ENCODE assay signal across 8 mouse cellular contexts in genomic region chr7:38271511-38271811, GRCm38 (mm10). TPM values are rescaled to one million over a fixed set of nuclear protein-coding genes. Genes with fewer than 3 reads are reported as not detected.
DNase-seq lines count a peak whose midpoint lies in the region; ATAC-seq and TF ChIP-seq lines count a peak whose summit lies in the region.

No protein-coding gene starts in this region.

- H3K9me3 ChIP-seq in kidney, postnatal 0 days (replicated peaks; ENCODE audit: low read length), result no peaks in the 10 kb centered on the region
- no peaks in the 10 kb centered on the region for H3K9me3 ChIP-seq in embryonic facial prominence, embryonic 10.5 days
- H3K9me3 ChIP-seq in hindbrain, embryonic 15.5 days, result no peaks in the 10 kb centered on the region
- no peaks in the 10 kb centered on the region for H3K9me3 ChIP-seq in midbrain, embryonic 15.5 days

- H3K4me1 ChIP-seq in kidney, postnatal 0 days (replicated peaks; ENCODE audit: insufficient read depth, low read length), result peaks cover 9% of the 10 kb centered on the region; the same call in 1 of the 2 replicates
- H3K4me1 ChIP-seq in embryonic facial prominence, embryonic 10.5 days, result peaks cover 13% of the 10 kb centered on the region
- peaks cover 18% of the 10 kb centered on the region for H3K4me1 ChIP-seq in hindbrain, embryonic 15.5 days (replicated peaks)
- peaks cover 17% of the 10 kb centered on the region for H3K4me1 ChIP-seq in midbrain, embryonic 15.5 days

- peak overlapping the region; percentile 81 for H3K4me2 ChIP-seq in kidney, postnatal 0 days (ENCODE audit: low read length)
- peak overlapping the region; percentile 85 for H3K4me2 ChIP-seq in hindbrain, embryonic 15.5 days
- peak overlapping the region; percentile 68 for H3K4me2 ChIP-seq in midbrain, embryonic 15.5 days

- WGBS in kidney, postnatal 0 days, result 2% methylated on average over 11 of the region's 11 CpGs
- WGBS in embryonic facial prominence, embryonic 10.5 days, result under 1% methylated on average over 11 of the region's 11 CpGs
- WGBS in hindbrain, embryonic 15.5 days, result under 1% methylated on average over 11 of the region's 11 CpGs
- WGBS in midbrain, embryonic 15.5 days, result 2% methylated on average over 11 of the region's 11 CpGs

- H3K4me3 ChIP-seq in kidney, postnatal 0 days (replicated peaks; ENCODE audit: low read depth, low read length), result peak overlapping the region; percentile 79
- H3K4me3 ChIP-seq in embryonic facial prominence, embryonic 10.5 days, result peak overlapping the region; percentile 85
- H3K4me3 ChIP-seq in hindbrain, embryonic 15.5 days, result peak overlapping the region; percentile 90
- H3K4me3 ChIP-seq in midbrain, embryonic 15.5 days, result peak overlapping the region; percentile 62

- peak overlapping the region; percentile 55; the same call in 1 of the 2 replicates for H3K27ac ChIP-seq in kidney, postnatal 0 days
- peak overlapping the region; percentile 88 for H3K27ac ChIP-seq in embryonic facial prominence, embryonic 10.5 days (replicated peaks)
- peak overlapping the region; percentile 87 for H3K27ac ChIP-seq in hindbrain, embryonic 15.5 days (replicated peaks)
- peak overlapping the region; percentile 76 for H3K27ac ChIP-seq in midbrain, embryonic 15.5 days

- DNase-seq in kidney, postnatal 0 days (ENCODE audit: low spot score), result no peak
- DNase-seq in kidney, adult 11 months, result no peak
- no peak for DNase-seq in embryonic facial prominence, embryonic 10.5 days (ENCODE audit: low spot score)
- no peak for DNase-seq in c-Kit-positive CD71-positive TER-119-positive erythroid progenitor cells, embryonic 14.5 days (ENCODE audit: low spot score)
- DNase-seq in adrenal gland, postnatal 4 days (ENCODE audit: low spot score in 2 of 2), result no peak

- H3K36me3 ChIP-seq in kidney, postnatal 0 days (ENCODE audit: insufficient read depth, low read length), result 0 out of 2 replicates have a peak, but pooled peaks cover 2% of the 10 kb centered on the region
- peaks cover 25% of the 10 kb centered on the region for H3K36me3 ChIP-seq in embryonic facial prominence, embryonic 10.5 days (replicated peaks)
- H3K36me3 ChIP-seq in hindbrain, embryonic 15.5 days, result peaks cover 9% of the 10 kb centered on the region
- peaks cover 9% of the 10 kb centered on the region; the same call in 1 of the 2 replicates for H3K36me3 ChIP-seq in midbrain, embryonic 15.5 days (replicated peaks)

- H3K27me3 ChIP-seq in kidney, postnatal 0 days (ENCODE audit: insufficient read depth, low read length), result no peaks in the 10 kb centered on the region
- no peaks in the 10 kb centered on the region for H3K27me3 ChIP-seq in embryonic facial prominence, embryonic 10.5 days (replicated peaks; ENCODE audit: low read depth, poor library complexity, severe bottlenecking)
- H3K27me3 ChIP-seq in hindbrain, embryonic 15.5 days, result no peaks in the 10 kb centered on the region
- H3K27me3 ChIP-seq in midbrain, embryonic 15.5 days (replicated peaks), result no peaks in the 10 kb centered on the region

- no peak; the same call in 1 of the 2 replicates for ATAC-seq in kidney, postnatal 0 days (replicated peaks; ENCODE audit: low FRiP score, low read depth)
- ATAC-seq in hindbrain, embryonic 15.5 days (ENCODE audit: low FRiP score, low read depth), result no peak
- no peak for ATAC-seq in midbrain, embryonic 15.5 days (replicated peaks)
- ATAC-seq in CD4-positive, CD25-positive, alpha-beta regulatory T cell, adult 4 months, result no peak

- no peak for TF ChIP-seq CTCF in kidney, postnatal 0 days (IDR thresholded peaks at IDR 0.05; ENCODE audit: low read depth)

- peak overlapping the region; percentile 75 for H3K9ac ChIP-seq in kidney, postnatal 0 days (ENCODE audit: low read depth, low read length)
- H3K9ac ChIP-seq in hindbrain, embryonic 15.5 days, result peak overlapping the region; percentile 81
- peak overlapping the region; percentile 63 for H3K9ac ChIP-seq in midbrain, embryonic 15.5 days

RNA-seq across cellular contexts. Expression of gene Pop4, which starts 0.2 kb away (rescaled TPM):
- 46.3 and 48.7 TPM in 2 replicates for polyA plus RNA-seq in kidney, postnatal 0 days (2015; fragmentation: Nextera tagmentation; extraction: Ambion mirVana)
- polyA plus RNA-seq in embryonic facial prominence, embryonic 10.5 days (2016; fragmentation: Nextera tagmentation; extraction: Ambion mirVana), result 84.2 and 92.7 TPM in 2 replicates
- 73.4 and 75.1 TPM in 2 replicates for polyA plus RNA-seq in hindbrain, embryonic 15.5 days (2015; fragmentation: Nextera tagmentation; extraction: Ambion mirVana)
- 74.5 and 77.4 TPM in 2 replicates for polyA plus RNA-seq in midbrain, embryonic 15.5 days (2015; fragmentation: Nextera tagmentation; extraction: Ambion mirVana)
- 10 to 100 TPM; 58.8 to 62.7 TPM for total RNA-seq in adrenal gland, postnatal 4 days (2021)
- polyA plus RNA-seq in CD4-positive, CD25-positive, alpha-beta regulatory T cell, adult 4 months (2017; shearing (Covaris generic)), result 10 to 100 TPM; 28.1 to 28.4 TPM

RNA-seq across cellular contexts. Expression of gene Plekhf1, which starts 43.6 kb away (rescaled TPM):
- 4.8 and 5.0 TPM in 2 replicates for polyA plus RNA-seq in kidney, postnatal 0 days (2015; fragmentation: Nextera tagmentation; extraction: Ambion mirVana)
- polyA plus RNA-seq in embryonic facial prominence, embryonic 10.5 days (2016; fragmentation: Nextera tagmentation; extraction: Ambion mirVana), result 3.0 and 3.3 TPM in 2 replicates
- 0.76 and 0.88 TPM in 2 replicates for polyA plus RNA-seq in hindbrain, embryonic 15.5 days (2015; fragmentation: Nextera tagmentation; extraction: Ambion mirVana)
- 0.48 and 0.72 TPM in 2 replicates for polyA plus RNA-seq in midbrain, embryonic 15.5 days (2015; fragmentation: Nextera tagmentation; extraction: Ambion mirVana)
- 1 to 10 TPM; 2.7 to 3.0 TPM for total RNA-seq in adrenal gland, postnatal 4 days (2021)
- under 1 TPM; 0.37 to 0.39 TPM for polyA plus RNA-seq in CD4-positive, CD25-positive, alpha-beta regulatory T cell, adult 4 months (2017; shearing (Covaris generic))
